Mouse (Mus musculus) erythroblast, embryonic 14.5 days (primary cell): ENCODE results near the gene Ppp1r14c. TPM values are rescaled to one million over a fixed set of nuclear protein-coding genes. Genes with fewer than 3 reads are reported as not detected.

ENCODE experiments used
- H3K27me3 ChIP-seq: 2 replicates; pipeline ENCODE4 v1.6.1; 2012; ENCODE audit warnings: inconsistent platforms; ENCODE audit not compliant: control insufficient read depth
- H3K36me3 ChIP-seq: 2 replicates; pipeline ENCODE4 v1.6.1; 2012; ENCODE audit warnings: mild to moderate bottlenecking, inconsistent platforms; ENCODE audit not compliant: control insufficient read depth
- H3K4me1 ChIP-seq: 2 replicates; pipeline ENCODE4 v1.6.1; 2012; ENCODE audit warnings: inconsistent platforms; ENCODE audit not compliant: control insufficient read depth
- H3K4me3 ChIP-seq: replicated peaks from 2 replicates; pipeline ENCODE3; 2012; ENCODE audit warnings: moderate library complexity, mild to moderate bottlenecking, inconsistent platforms
- H3K9me3 ChIP-seq: 2 replicates; pipeline ENCODE4 v1.6.1; 2012; ENCODE audit warnings: low read length, inconsistent platforms, mixed read lengths; ENCODE audit not compliant: control insufficient read depth
- GATA1 ChIP-seq: IDR thresholded peaks from 2 replicates; pipeline ENCODE4 v1.6.1; 2012; ENCODE audit warnings: low read length, inconsistent platforms, mixed read lengths
- TAL1 ChIP-seq: IDR thresholded peaks from 3 replicates; pipeline ENCODE4 v1.6.1; 2012; ENCODE audit warnings: low read length, inconsistent platforms, mixed read lengths
- polyA plus RNA-seq: library from polyadenylated mRNA; stranded (reverse); fragments of >175 nt; gene quantifications from 2 replicates; pipeline ENCODE4 v1.2.3, GENCODE M21; 2012

Gene Ppp1r14c
- polyA plus RNA-seq, 1 experiment, result not detected

GRCm38 (mm10) chr10:3397406-3397805, 31.5 kb downstream of the Ppp1r14c start:
- no peaks in the 10 kb centered on the region for H3K9me3 ChIP-seq
- no peaks in the 10 kb centered on the region for H3K27me3 ChIP-seq
- H3K4me3 ChIP-seq, result no peak overlapping the region
- TF ChIP-seq TAL1 (no peak), GATA1 (no peak)
- no peaks in the 10 kb centered on the region for H3K4me1 ChIP-seq
- no peaks in the 10 kb centered on the region for H3K36me3 ChIP-seq

- Histone ChIP-seq H3K27me3 (no peaks in the 10 kb centered on the region), H3K4me1 (no peaks in the 10 kb centered on the region), H3K9me3 (no peaks in the 10 kb centered on the region), H3K4me3 (no peak overlapping the region), H3K36me3 (no peaks in the 10 kb centered on the region)
- no peak for TF ChIP-seq GATA1
These were observed 32.2 kb downstream of the Ppp1r14c start for GRCm38 (mm10) chr10:3398051-3398450.

DNA sequence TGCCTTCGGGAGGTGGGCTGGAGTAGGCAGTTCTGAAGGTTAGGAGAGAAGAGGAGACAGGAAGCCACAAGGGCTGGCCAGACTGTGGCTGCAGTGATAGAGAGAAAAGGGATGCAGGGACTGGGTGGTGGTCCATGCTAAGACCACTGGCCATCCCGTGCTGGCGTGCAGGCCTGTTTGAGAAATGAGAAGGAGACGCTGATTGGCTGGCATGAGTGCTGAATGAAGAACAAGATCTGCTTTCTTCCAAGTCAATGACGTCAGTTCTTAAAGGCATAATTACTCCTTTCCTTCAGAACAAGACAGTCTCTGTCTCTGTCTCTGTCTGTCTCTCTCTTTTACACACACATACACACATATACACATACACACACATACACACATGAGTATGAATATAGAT, 36.4 kb downstream of the Ppp1r14c start:
- no peaks in the 10 kb centered on the region for H3K4me1 ChIP-seq
- TF ChIP-seq TAL1, result no peak
- TF ChIP-seq GATA1, result no peak
- H3K36me3 ChIP-seq, result no peaks in the 10 kb centered on the region
- no peak overlapping the region for H3K4me3 ChIP-seq
- no peaks in the 10 kb centered on the region for H3K27me3 ChIP-seq
- H3K9me3 ChIP-seq, result no peaks in the 10 kb centered on the region

DNA sequence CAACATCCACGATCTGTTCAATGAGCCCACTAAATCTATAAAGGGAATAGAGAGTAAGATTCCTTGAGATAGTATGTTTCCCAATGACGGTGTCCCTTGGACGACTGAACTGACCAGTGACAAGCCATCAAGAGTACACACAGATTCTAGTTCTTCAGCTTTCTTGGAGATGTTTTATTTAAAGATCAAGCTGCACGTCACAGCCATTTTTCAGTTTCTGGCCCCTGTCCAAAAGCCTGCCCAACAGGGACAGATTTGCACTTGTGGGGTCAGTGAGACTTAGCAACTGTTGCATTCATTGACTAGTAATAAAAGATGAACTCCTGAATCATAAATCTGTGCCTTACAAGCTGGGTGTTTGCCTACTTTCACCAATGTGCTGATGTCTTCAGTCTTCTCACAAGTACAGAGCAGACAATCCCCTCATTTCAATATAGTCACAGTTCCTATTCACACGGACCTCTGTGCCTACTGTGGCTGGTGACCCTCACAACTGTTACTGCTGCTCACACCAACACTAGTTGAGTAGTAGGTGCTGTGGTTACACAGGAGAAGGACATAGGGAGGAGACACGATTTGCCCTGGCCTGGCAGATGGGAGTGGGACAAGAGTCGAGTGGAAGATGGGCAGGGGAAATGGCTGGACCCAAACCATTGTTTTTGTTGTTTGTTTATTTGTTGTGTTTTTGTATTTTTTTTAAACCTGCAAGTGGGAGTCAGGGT, 37.7 kb downstream of the Ppp1r14c start:
- H3K9me3 ChIP-seq, result no peaks in the 10 kb centered on the region
- no peak for TF ChIP-seq GATA1
- no peak for TF ChIP-seq TAL1
- no peaks in the 10 kb centered on the region for H3K36me3 ChIP-seq
- H3K4me3 ChIP-seq, result no peak overlapping the region
- H3K27me3 ChIP-seq, result no peaks in the 10 kb centered on the region
- H3K4me1 ChIP-seq, result no peaks in the 10 kb centered on the region

DNA sequence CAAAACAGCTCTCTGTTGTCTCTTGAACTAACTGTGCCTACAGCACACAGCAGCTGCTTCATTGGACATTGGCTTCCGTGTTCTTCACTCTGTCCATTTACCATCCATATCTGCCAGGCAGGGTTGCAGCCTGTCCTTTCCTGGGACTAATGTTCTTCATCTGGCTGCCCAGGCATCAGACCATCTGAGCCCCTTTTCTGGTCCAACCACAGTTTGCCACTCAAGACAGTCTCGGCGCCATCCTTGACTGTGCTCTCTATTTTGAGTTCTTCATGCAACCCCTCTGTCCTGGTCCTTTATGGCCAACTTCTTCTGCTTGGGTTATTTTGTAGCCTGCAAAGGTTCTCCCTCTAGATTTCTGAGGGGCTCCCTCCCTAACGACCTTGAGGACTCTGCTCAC, 38.5 kb downstream of the Ppp1r14c start:
- H3K4me3 ChIP-seq, result no peak overlapping the region
- no peaks in the 10 kb centered on the region for H3K4me1 ChIP-seq
- no peaks in the 10 kb centered on the region for H3K27me3 ChIP-seq
- H3K36me3 ChIP-seq, result no peaks in the 10 kb centered on the region
- H3K9me3 ChIP-seq, result no peaks in the 10 kb centered on the region
- no peak for TF ChIP-seq GATA1
- no peak for TF ChIP-seq TAL1

- H3K4me1 ChIP-seq, result no peaks in the 10 kb centered on the region
- H3K9me3 ChIP-seq, result no peaks in the 10 kb centered on the region
- TF ChIP-seq TAL1, result no peak
- TF ChIP-seq GATA1, result no peak
- no peaks in the 10 kb centered on the region for H3K27me3 ChIP-seq
- H3K4me3 ChIP-seq, result no peak overlapping the region
- no peaks in the 10 kb centered on the region for H3K36me3 ChIP-seq
These were observed 40.4 kb downstream of the Ppp1r14c start for GRCm38 (mm10) chr10:3406280-3406679.

DNA sequence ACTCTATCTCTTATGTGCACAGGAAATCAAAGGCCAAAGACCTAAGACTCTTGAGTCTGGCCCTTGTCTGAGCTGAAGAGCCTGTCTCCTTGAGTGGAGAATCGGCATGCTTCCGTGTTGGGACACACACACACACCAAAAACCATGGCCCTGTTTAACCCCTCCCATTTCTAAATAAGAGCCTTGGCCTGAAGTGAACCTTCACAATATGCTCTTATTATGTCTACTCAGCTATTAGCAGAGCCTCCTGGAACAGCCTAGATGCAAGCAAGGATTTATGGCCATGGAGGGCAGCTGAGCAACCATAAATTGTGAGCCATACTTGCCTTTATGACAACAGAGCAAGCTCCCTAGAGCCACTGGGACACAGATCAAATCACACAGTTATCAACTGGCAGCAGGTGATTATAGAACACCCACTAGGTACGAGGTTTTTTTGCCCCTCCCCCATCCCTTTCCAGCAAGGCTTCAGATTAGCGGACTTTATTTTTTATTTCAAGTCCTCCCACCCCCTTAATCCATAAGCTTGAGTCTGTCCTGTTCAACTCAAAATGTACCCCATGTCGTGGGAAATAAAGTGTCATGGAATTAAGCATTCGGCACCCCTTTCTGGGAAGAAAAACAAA, 42.3 kb downstream of the Ppp1r14c start:
- TF ChIP-seq GATA1 (no peak), TAL1 (no peak)
- no peaks in the 10 kb centered on the region for H3K27me3 ChIP-seq
- no peak overlapping the region for H3K4me3 ChIP-seq
- no peaks in the 10 kb centered on the region for H3K9me3 ChIP-seq
- no peaks in the 10 kb centered on the region for H3K4me1 ChIP-seq
- H3K36me3 ChIP-seq, result no peaks in the 10 kb centered on the region

GRCm38 (mm10) chr10:3408699-3409098, 42.8 kb downstream of the Ppp1r14c start:
- TF ChIP-seq GATA1 (no peak), TAL1 (no peak)
- H3K4me3 ChIP-seq, result no peak overlapping the region
- H3K27me3 ChIP-seq, result no peaks in the 10 kb centered on the region
- H3K36me3 ChIP-seq, result no peaks in the 10 kb centered on the region
- H3K4me1 ChIP-seq, result no peaks in the 10 kb centered on the region
- H3K9me3 ChIP-seq, result no peaks in the 10 kb centered on the region

- H3K4me3 ChIP-seq, result no peak overlapping the region
- TF ChIP-seq TAL1, result no peak
- no peak for TF ChIP-seq GATA1
- H3K27me3 ChIP-seq, result no peaks in the 10 kb centered on the region
- no peaks in the 10 kb centered on the region for H3K36me3 ChIP-seq
- H3K4me1 ChIP-seq, result no peaks in the 10 kb centered on the region
- no peaks in the 10 kb centered on the region for H3K9me3 ChIP-seq
These were observed 45.4 kb downstream of the Ppp1r14c start for GRCm38 (mm10) chr10:3411222-3411621.

GRCm38 (mm10) chr10:3411639-3412038, 45.8 kb downstream of the Ppp1r14c start:
- TF ChIP-seq GATA1, result no peak
- TF ChIP-seq TAL1, result no peak
- no peak overlapping the region for H3K4me3 ChIP-seq
- no peaks in the 10 kb centered on the region for H3K27me3 ChIP-seq
- no peaks in the 10 kb centered on the region for H3K4me1 ChIP-seq
- no peaks in the 10 kb centered on the region for H3K36me3 ChIP-seq
- H3K9me3 ChIP-seq, result no peaks in the 10 kb centered on the region
